Mouse (Mus musculus) c-Kit-positive CD71-negative TER-119-negative erythroid progenitor cells, embryonic 14.5 days (primary cell): ENCODE results near the gene Erp29.

Experiments
- DNase-seq: peaks from one replicate; pipeline ENCODE4 v3.0.0-alpha.2; 2013; ENCODE audit warnings: low read depth

The Erp29 gene

DNA sequence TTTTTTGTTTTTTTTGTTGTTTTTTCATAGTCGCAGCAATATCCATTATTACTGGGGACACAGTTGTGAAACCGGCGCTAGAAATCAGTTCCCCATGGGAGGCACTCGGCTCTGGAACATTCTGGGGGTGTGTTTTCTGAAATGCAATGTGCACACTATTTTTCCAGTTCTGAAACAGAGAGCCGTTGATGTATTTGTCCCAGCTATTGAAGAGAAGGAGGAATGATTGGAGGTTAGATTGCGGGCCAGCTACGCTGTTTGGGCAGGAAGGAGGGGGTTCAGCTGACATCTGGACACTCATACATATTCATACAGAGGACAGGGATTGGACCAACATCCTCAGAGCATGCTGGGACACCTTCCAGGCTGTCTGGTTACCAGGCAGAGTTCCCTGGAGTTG, 63.2 kb downstream of the Erp29 start:
- DNase-seq: no peak

DNA sequence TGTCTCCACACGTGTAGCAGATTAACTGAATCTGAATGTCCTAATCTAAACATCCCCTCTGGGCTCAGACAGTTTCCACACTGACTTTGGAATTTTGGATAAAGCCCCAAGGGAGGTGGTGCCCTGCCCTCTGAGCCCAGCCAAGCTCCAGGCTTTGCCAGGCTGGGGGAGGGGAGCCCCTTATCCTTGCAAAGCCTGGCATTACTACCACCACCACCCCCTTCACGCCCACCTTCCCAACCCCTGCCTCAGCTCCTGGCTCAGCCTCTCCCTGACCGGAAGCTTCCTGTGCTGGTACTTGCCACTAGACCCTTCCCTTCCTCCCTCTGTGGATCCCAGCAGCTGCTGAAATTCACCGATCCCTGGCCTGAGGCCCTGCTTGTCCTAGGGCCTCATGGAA, 65.2 kb downstream of the Erp29 start:
- no peak for DNase-seq

DNA sequence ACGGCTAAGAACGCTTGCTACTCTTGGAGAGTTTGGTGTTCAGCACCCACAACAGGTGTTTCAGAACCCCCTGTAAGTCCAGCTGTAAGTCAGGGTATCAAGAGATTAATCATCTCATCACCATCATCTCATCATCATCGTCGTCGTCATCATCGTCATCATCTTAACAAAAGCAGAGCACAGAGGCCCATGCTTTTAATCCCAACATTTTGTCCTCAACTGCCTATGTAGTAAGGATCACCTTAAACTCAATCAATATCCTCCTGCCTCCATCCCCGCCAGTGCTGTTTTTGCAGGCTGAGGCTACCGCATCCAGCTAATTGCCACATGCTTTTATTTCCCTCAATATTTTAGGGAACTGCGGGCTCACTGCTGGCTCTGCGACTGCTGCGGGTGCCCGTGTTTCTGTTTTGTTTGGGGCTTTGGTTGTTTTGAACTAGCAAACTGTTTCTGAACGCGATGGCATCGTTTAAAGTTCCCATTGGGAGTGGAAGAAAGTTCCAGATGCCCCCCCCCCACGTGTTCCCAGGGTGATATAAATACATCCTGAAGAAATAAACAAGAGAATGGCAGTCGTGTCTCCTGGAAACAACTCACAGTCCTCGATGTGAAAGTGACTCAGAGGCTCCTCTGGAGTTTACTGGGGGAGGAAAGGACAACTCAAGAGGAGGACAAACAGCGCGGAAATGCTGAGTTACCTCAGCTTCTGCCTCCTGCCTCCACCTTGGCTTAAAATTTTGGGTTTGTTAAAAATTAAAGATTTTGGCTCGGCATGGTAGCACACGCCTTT, 66.0 kb downstream of the Erp29 start:
- DNase-seq: no peak

DNA sequence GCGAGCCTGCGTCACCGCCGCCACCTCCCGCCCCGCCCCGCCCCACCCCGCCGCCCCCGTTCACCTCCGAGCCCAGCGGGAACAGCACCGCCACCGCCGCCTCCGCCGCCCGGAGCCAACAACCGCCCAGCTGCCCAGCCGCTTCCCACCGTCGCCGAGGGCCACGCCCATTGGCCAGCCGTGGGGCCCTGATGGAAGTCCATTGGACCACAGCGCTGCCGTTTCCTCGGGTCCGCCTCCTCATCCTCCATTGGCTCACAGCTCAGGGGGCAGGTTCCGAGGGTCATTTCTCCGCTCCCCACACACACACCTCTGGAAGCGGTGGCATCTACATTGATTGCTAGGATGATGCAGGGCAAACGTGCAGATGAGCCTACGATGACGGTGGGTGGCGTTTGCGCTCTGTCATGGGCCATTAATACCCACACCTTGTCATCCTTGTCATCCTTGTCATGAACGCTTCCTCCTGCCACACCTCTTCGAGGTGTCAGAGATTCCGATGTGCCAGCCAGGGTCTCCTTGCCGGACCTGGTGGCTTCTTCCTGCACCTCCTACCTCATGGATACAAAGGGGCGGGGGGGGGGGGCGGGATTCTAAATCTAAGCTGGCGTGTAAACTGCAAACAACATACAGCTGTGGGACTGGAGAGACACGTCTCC, 66.7 kb downstream of the Erp29 start, which contains the start of gene Trafd1:
Gene Trafd1, minus strand, starts transcription at position 172 of the 659 bp plus-strand sequence.
- peak; percentile 89 for DNase-seq

DNA sequence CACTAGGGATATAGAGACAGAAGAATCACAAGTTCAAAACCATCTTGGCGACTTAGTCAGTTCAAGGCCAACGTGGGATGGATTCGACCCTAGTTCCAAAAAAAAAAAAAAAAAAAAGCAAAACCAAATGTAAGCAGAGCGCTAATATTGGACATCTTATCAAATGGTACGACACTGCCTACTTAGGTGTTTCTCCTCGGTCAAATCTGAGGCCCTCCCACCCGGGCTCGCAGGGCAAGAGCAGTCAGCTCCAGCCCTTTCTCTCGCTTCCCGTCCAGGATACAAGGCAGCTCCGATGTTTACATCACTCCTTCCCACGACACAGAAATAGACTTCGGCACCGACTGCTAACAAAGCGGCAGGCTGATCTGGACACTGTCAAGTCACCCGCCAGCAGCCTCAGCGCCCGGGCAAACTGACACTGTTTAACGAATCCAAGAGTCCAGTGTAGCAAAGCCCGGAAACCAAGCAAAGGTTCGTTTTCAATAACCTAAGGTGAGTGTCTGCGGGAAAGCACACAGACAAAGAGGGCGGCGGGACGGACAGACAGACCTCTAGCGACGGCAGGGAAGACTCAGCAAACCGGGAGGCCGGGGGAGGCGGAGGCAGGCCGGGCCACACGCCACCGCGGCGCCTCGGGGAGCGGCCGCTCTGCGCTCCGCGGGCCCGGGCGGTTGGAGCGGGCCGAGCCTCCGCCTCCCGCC, 67.4 kb downstream of the Erp29 start:
- no peak for DNase-seq

DNA sequence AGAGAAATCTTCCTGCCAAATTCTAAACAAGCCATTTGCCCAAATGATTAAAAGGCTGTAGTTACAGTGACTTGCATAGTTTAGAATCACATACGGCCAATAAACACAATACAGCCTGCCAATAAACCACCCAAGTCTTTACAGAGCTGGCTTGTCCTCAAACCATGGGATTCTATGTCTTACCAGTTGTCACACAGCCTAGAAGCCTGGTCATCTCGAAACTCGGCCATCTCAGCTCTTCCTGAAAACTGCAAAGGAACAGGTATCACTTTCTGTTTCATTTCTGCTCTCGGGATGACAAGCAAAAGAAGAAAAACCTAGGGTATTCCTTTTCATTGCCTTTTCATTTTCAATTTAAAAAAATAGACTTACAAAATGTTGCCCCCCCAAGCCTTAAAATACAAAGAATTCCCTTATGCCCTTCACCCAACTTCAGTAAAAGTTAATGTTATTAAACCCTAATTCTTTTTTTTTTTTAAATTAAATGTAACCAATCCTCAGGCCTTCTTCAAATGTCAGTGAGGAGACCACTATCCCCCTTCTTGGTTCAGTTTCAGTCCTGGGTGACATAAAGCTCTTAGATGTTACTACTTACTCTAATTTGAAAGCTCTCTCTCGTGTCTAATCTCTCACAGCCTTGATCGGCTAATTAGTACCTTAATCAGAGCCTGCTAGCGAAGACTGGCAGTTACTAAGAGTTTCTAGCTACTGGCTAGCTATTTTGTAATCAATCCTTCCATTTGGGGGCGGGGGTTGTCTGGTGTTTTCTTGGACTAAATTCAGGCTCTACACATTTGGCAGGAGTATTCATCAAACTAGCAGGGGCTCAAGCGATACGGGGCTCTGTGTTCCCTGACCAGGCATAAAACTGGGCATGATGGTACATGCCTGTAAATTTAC, 68.2 kb downstream of the Erp29 start:
- no peak for DNase-seq

DNA sequence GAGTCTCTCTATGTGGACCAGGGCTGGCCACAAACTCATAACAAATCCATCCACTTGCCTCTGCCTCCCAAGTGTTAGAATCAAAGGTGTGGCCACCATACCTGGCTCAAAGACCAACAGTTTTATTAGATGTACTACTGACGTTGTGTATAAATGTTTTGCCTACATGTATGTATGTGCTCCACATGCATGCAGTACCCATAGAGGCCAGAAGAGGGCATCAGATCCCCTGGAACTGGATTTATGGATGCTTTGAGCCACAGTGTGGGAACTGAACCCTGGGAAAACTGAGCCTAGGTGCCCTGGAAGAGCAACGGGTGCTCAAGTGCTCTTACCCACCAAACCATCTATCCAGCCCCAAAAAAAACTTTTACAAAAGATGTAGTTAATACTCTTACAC, 71.6 kb downstream of the Erp29 start:
- no peak for DNase-seq

DNA sequence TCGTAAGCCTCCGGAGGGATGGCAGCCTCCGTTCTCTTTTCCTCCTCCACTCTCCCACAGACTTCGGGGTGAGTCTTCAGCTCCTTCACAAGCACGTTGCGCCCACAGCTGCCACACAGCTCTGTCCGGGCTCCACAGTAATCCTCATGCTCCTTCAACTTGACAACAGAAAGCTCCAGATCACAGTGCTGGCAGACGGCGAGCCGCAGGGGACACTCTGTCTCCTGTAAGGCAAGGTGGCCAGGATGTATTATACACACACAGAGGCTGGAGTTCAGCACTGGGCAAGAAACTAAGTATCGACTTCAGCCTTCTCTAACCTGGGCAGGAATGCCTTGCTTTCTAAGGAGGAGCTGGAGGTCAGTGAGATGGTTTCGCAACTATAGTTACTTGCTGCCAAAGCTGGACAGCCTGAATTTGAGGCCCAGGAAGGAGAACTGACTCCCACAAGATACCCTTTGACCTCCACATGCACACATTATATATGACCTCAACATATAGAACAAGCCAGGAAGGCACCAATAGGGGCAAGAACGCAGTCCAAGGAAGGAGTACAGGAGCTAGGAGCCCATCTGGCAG, 73.5 kb downstream of the Erp29 start:
- no peak for DNase-seq
